Mouse (Mus musculus) MEL (cell line): ENCODE measurements around the gene Slc25a45. TPM values are rescaled to one million over a fixed set of nuclear protein-coding genes. Genes with fewer than 3 reads are reported as not detected.

ENCODE experiments used
- DNase-seq: peaks from one replicate; pipeline ENCODE4 v3.0.0; 2011; ENCODE audit warnings: low read depth, low spot score
- H3K27ac ChIP-seq: 2 replicates; pipeline ENCODE4 v1.5.1; 2012; ENCODE audit warnings: low read depth, mild to moderate bottlenecking, control low read depth, low read length, moderate library complexity; ENCODE audit not compliant: control insufficient read depth
- H3K27me3 ChIP-seq, 2 experiments: fragments of 150-350 bp in 1 of 2; sonication (generic) in 1 of 2; 2 replicates each; pipeline ENCODE4 v1.6.1; 2012; ENCODE audit warnings: low read length in 2 of 2, mild to moderate bottlenecking in 2 of 2, improper control_type of control experiment in 1 of 2, moderate library complexity in 1 of 2; ENCODE audit not compliant: insufficient read depth in 2 of 2, control insufficient read depth in 1 of 2
- H3K36me3 ChIP-seq, 2 experiments: 2 replicates each; pipeline ENCODE4 v1.6.1; 2012 to 2014; ENCODE audit warnings: low read length in 2 of 2, improper control_type of control experiment in 1 of 2, inconsistent platforms in 1 of 2, mild to moderate bottlenecking in 1 of 2; ENCODE audit not compliant: insufficient read depth in 2 of 2, control insufficient read depth in 1 of 2
- H3K4me1 ChIP-seq, 2 experiments: fragments of 150-350 bp in 1 of 2; sonication (generic) in 1 of 2; 2 replicates each; pipeline ENCODE4 v1.6.1; 2012; ENCODE audit warnings: low read length in 2 of 2, improper control_type of control experiment in 1 of 2, mild to moderate bottlenecking in 1 of 2; ENCODE audit not compliant: insufficient read depth in 2 of 2, control insufficient read depth in 1 of 2
- H3K4me3 ChIP-seq, 2 experiments: fragments of 150-350 bp in 1 of 2; sonication (generic) in 1 of 2; 2 replicates each; pipeline ENCODE4 v1.5.1; 2012; ENCODE audit warnings: low read depth in 2 of 2, low read length in 2 of 2, mild to moderate bottlenecking in 2 of 2, moderate library complexity in 2 of 2, control low read depth in 1 of 2, improper control_type of control experiment in 1 of 2; ENCODE audit not compliant: control insufficient read depth in 1 of 2, insufficient read depth in 1 of 2
- H3K79me2 ChIP-seq: 2 replicates; pipeline ENCODE4 v1.6.1; 2012; ENCODE audit warnings: mild to moderate bottlenecking, low read length, moderate library complexity; ENCODE audit not compliant: control insufficient read depth, poor library complexity, insufficient read depth
- H3K9ac ChIP-seq: 2 replicates; pipeline ENCODE4 v1.6.1; 2012; ENCODE audit warnings: low read depth, mild to moderate bottlenecking, control low read depth, low read length, moderate library complexity; ENCODE audit not compliant: control insufficient read depth, poor library complexity, severe bottlenecking
- H3K9me3 ChIP-seq: fragments of 150-350 bp; sonication (generic); replicated peaks from 2 replicates; pipeline ENCODE4 v1.6.1; 2012; ENCODE audit warnings: mild to moderate bottlenecking, low read length, improper control_type of control experiment, moderate library complexity; ENCODE audit not compliant: insufficient read depth
- BHLHE40 ChIP-seq: IDR thresholded peaks from 2 replicates; pipeline ENCODE4 v1.6.1; 2012; ENCODE audit warnings: low read depth, mild to moderate bottlenecking, inconsistent platforms, low read length, improper control_type of control experiment, borderline replicate concordance
- CHD1 ChIP-seq: IDR thresholded peaks from 2 replicates; pipeline ENCODE4 v1.6.1; 2012; ENCODE audit warnings: low read depth, mild to moderate bottlenecking, inconsistent platforms, low read length, improper control_type of control experiment
- CHD2 ChIP-seq: IDR thresholded peaks from 2 replicates; pipeline ENCODE4 v1.6.1; 2011; ENCODE audit warnings: low read length, improper control_type of control experiment
- E2F4 ChIP-seq: IDR thresholded peaks from 2 replicates; pipeline ENCODE4 v1.6.1; 2011; ENCODE audit warnings: low read depth, low read length, improper control_type of control experiment, borderline replicate concordance
- ELF1 ChIP-seq: IDR thresholded peaks from 2 replicates; pipeline ENCODE4 v1.6.1; 2014; ENCODE audit warnings: low read depth, mild to moderate bottlenecking, inconsistent platforms, low read length, improper control_type of control experiment, moderate library complexity
- EP300 ChIP-seq, 2 experiments: IDR thresholded peaks; 2 replicates each; pipeline ENCODE4 v1.6.1; 2011; ENCODE audit warnings: improper control_type of control experiment in 2 of 2, low read length in 2 of 2, low read depth in 1 of 2, mild to moderate bottlenecking in 1 of 2
- ETS1 ChIP-seq: IDR thresholded peaks from 2 replicates; pipeline ENCODE4 v1.6.1; 2012; ENCODE audit warnings: low read depth, mild to moderate bottlenecking, inconsistent platforms, low read length, improper control_type of control experiment, moderate library complexity
- GABPA ChIP-seq: IDR thresholded peaks from 2 replicates; pipeline ENCODE4 v1.6.1; 2012; ENCODE audit warnings: low read depth, mild to moderate bottlenecking, inconsistent platforms, low read length, improper control_type of control experiment, moderate library complexity
- HCFC1 ChIP-seq: IDR thresholded peaks from 2 replicates; pipeline ENCODE4 v1.6.1; 2012; ENCODE audit warnings: low read depth, mild to moderate bottlenecking, inconsistent platforms, low read length, improper control_type of control experiment, moderate library complexity
- JUND ChIP-seq: IDR thresholded peaks from 2 replicates; pipeline ENCODE4 v1.6.1; 2011; ENCODE audit warnings: low read depth, mild to moderate bottlenecking, improper control_type of control experiment, low read length
- KAT2A ChIP-seq: conservative IDR thresholded peaks from 2 replicates; pipeline ENCODE4 v1.6.1; 2012; ENCODE audit warnings: low read depth, low read length, improper control_type of control experiment, inconsistent platforms
- MAFK ChIP-seq: IDR thresholded peaks from 2 replicates; pipeline ENCODE4 v1.6.1; 2011; ENCODE audit warnings: low read depth, mild to moderate bottlenecking, low read length, improper control_type of control experiment, borderline replicate concordance
- MAX ChIP-seq: IDR thresholded peaks from 2 replicates; pipeline ENCODE4 v1.6.1; 2011; ENCODE audit warnings: low read length, improper control_type of control experiment
- MAZ ChIP-seq: IDR thresholded peaks from 2 replicates; pipeline ENCODE4 v1.6.1; 2012; ENCODE audit warnings: low read depth, mild to moderate bottlenecking, inconsistent platforms, low read length, improper control_type of control experiment
- MEF2A ChIP-seq: IDR thresholded peaks from 2 replicates; pipeline ENCODE4 v1.6.1; 2014; ENCODE audit warnings: low read depth, mild to moderate bottlenecking, inconsistent platforms, low read length, improper control_type of control experiment; ENCODE audit not compliant: poor library complexity, insufficient replicate concordance, severe bottlenecking; ENCODE audit errors: extremely low read depth
- MYB ChIP-seq: IDR thresholded peaks from 2 replicates; pipeline ENCODE4 v1.6.1; 2011; ENCODE audit warnings: mild to moderate bottlenecking, low read depth, low read length, improper control_type of control experiment
- MYC ChIP-seq: IDR thresholded peaks from 2 replicates; pipeline ENCODE4 v1.6.1; 2011; ENCODE audit warnings: low read depth, mild to moderate bottlenecking, low read length, improper control_type of control experiment, moderate library complexity
- POLR2A ChIP-seq, 2 experiments: IDR thresholded peaks; 2 replicates each; pipeline ENCODE4 v1.6.1; 2011 to 2012; ENCODE audit warnings: low read length in 2 of 2, mild to moderate bottlenecking in 2 of 2, control low read depth in 1 of 2, improper control_type of control experiment in 1 of 2, low read depth in 1 of 2, moderate library complexity in 1 of 2; ENCODE audit not compliant: control insufficient read depth in 1 of 2, insufficient read depth in 1 of 2, poor library complexity in 1 of 2
- POLR2AphosphoS5 ChIP-seq: IDR thresholded peaks from 2 replicates; pipeline ENCODE4 v1.6.1; 2012; ENCODE audit warnings: low read depth, borderline replicate concordance, mild to moderate bottlenecking, inconsistent platforms, low read length, moderate library complexity, mixed read lengths
- RAD21 ChIP-seq: IDR thresholded peaks from 2 replicates; pipeline ENCODE4 v1.6.1; 2011; ENCODE audit warnings: mild to moderate bottlenecking, low read depth, low read length, improper control_type of control experiment
- RCOR1 ChIP-seq: IDR thresholded peaks from 2 replicates; pipeline ENCODE4 v1.6.1; 2012; ENCODE audit warnings: low read depth, mild to moderate bottlenecking, inconsistent platforms, low read length, improper control_type of control experiment
- SIN3A ChIP-seq: IDR thresholded peaks from 2 replicates; pipeline ENCODE4 v1.6.1; 2012; ENCODE audit warnings: low read length, improper control_type of control experiment, inconsistent platforms
- SMC3 ChIP-seq: IDR thresholded peaks from 2 replicates; pipeline ENCODE4 v1.6.1; 2011; ENCODE audit warnings: low read depth, low read length, improper control_type of control experiment
- TBP ChIP-seq: IDR thresholded peaks from 2 replicates; pipeline ENCODE4 v1.8.0; 2011; ENCODE audit warnings: low read depth, low read length, improper control_type of control experiment
- TCF12 ChIP-seq: IDR thresholded peaks from 2 replicates; pipeline ENCODE4 v1.6.1; 2014; ENCODE audit warnings: low read depth, mild to moderate bottlenecking, inconsistent platforms, low read length, improper control_type of control experiment, moderate library complexity
- UBTF ChIP-seq: IDR thresholded peaks from 2 replicates; pipeline ENCODE4 v1.6.1; 2012; ENCODE audit warnings: low read depth, mild to moderate bottlenecking, inconsistent platforms, low read length, improper control_type of control experiment, moderate library complexity, borderline replicate concordance; ENCODE audit not compliant: insufficient read depth
- USF1 ChIP-seq: IDR thresholded peaks from 2 replicates; pipeline ENCODE4 v1.6.1; 2014; ENCODE audit warnings: low read depth, mild to moderate bottlenecking, inconsistent platforms, low read length, improper control_type of control experiment, moderate library complexity
- USF2 ChIP-seq, 2 experiments: IDR thresholded peaks; 2 replicates each; pipeline ENCODE4 v1.6.1; 2011 to 2012; ENCODE audit warnings: improper control_type of control experiment in 2 of 2, low read length in 2 of 2, borderline replicate concordance in 1 of 2, inconsistent platforms in 1 of 2, low read depth in 1 of 2, mild to moderate bottlenecking in 1 of 2; ENCODE audit not compliant: insufficient read depth in 1 of 2
- ZKSCAN1 ChIP-seq: IDR thresholded peaks from 2 replicates; pipeline ENCODE4 v1.6.1; 2012; ENCODE audit warnings: low read depth, mild to moderate bottlenecking, inconsistent platforms, low read length, improper control_type of control experiment, moderate library complexity
- ZMIZ1 ChIP-seq: IDR thresholded peaks from 2 replicates; pipeline ENCODE4 v1.6.1; 2012; ENCODE audit warnings: low read depth, mild to moderate bottlenecking, inconsistent platforms, low read length, improper control_type of control experiment, moderate library complexity
- ZNF384 ChIP-seq: IDR thresholded peaks from 2 replicates; pipeline ENCODE4 v1.6.1; 2012; ENCODE audit warnings: low read depth, mild to moderate bottlenecking, inconsistent platforms, low read length, improper control_type of control experiment
- polyA plus RNA-seq, 2 experiments: library from polyadenylated mRNA; stranded (reverse) in 1 of 2; unstranded in 1 of 2; fragments of >175 nt in 1 of 2; fragments of >200 nt in 1 of 2; gene quantifications; 2 replicates each; pipeline versions ENCODE4 v1.2.1 to v1.2.4; 2012; ENCODE audit warnings: low replicate concordance in 2 of 2, low read depth in 1 of 2; ENCODE audit not compliant: insufficient read length in 2 of 2, insufficient read depth in 1 of 2, missing spikeins in 1 of 2
- total RNA-seq: library from RNA; depleted of rRNA; stranded (reverse); fragments of 300-350 nt; gene quantifications from 2 replicates; pipeline ENCODE4 v1.2.3, GENCODE M21; 2012

The Slc25a45 gene
- total and polyA plus RNA-seq, 3 experiments = 23.5 to 30.7 TPM; not detected in 1

DNA sequence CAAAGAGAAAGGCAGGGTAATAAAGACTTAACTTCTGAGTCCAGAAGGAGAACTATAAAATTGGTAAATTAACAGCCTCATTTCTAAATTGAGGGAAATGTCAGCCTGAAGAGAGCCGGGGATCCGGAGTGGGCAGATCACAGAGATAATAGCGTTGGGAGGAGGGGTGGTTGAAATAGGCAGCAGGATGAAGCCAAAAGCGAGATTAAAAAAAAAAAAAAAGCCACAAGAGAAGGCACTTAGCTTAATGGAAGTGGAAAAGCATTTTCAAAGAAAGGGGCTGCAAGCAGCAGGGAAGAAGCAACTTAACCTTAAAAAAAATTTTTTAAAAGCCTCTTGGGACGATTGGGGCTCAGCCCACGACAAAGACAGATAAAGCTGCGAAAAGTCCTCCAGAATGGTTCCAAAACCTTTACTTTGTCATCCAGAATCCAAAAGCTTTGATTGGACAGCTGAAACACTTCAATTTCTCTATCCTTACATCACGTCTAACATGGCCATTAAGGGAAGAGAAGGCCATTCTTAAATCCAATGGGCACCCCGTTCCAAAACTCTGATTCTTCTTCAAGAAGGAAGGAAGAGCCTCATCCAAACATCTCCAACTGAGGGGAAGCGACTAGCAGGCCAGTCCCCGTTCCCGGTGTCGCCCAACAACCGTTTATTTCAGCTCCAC is 34.0 kb downstream of the Slc25a45 start (continued):
- TF ChIP-seq E2F4 = no peak

DNA sequence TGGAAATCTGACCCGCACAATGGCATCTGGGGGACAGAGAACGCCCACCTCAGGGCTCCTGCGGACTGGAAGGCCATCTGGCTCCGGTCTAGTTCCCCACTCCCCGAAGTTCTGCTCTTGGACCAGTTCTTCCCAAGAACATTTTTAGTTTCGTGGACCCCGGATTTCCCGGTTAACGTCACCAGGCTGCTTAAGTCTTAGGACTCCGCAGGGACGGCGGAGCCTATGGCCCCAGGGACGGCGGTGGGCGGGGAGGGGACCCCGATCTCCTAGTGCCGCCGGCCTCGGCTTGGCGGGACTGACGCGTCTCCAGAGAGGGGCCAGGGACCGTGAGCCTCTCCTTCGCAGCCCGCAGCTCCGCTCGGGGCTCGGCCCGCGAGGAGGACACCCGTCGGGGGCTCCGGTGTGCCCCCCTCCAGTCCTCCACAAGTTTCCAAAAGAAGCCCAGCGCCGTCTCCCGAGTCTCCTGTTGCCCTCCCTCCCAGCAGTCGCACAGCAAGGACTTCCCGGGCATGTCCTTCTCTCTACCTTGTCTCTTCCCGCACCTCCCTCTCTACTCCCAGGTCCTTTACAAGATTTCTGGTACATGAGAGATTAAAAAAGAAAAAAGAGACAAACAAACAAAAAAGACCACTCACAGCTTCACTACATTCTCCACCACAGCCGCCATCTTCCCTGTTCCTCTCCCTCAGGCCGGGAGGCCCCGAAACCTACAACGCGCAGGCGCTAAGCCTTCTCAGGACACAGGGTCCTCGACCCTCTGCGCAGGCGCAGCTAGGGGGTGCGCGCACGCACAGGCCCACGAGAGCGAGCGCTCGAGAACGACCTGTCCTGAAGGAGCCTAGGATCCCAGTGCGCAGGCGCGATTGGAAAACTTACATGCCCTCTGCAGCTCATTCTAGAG is 34.7 kb downstream of the Slc25a45 start:
- peak; percentile 99 for DNase-seq
- Histone ChIP-seq H3K9ac (peak overlapping the region; percentile 97), H3K36me3 (peaks cover 4 to 29% of the 10 kb centered on the region in 2 experiments), H3K27ac (peak overlapping the region; percentile 89), H3K9me3 (no peaks in the 10 kb centered on the region), H3K79me2 (peaks cover 46% of the 10 kb centered on the region), H3K4me1 (peaks cover 8 to 27% of the 10 kb centered on the region in 2 experiments), H3K4me3 (peak overlapping the region; percentile 87 to 99), H3K27me3 (no peaks in the 10 kb centered on the region)
- TF ChIP-seq RAD21 = no peak
- TF ChIP-seq TCF12 = peak; percentile 55; the same call in 1 of the 2 replicates
- no peak for TF ChIP-seq USF1
- no peak for TF ChIP-seq ELF1
- TF ChIP-seq USF2 (IDR thresholded peaks at IDR 0.05; ENCODE audit: borderline replicate concordance in 1 of 2, insufficient read depth in 1 of 2, low read depth in 1 of 2, low read length in 2 of 2) = no peak
- TF ChIP-seq ETS1 = no peak
- no peak for TF ChIP-seq MEF2A
- no peak for TF ChIP-seq POLR2AphosphoS5
- TF ChIP-seq TBP = peak; percentile 85
- TF ChIP-seq SMC3 = no peak
- TF ChIP-seq ZKSCAN1 = no peak
- TF ChIP-seq HCFC1 = peak; percentile 80
- no peak for TF ChIP-seq MYB
- TF ChIP-seq BHLHE40 = no peak
- TF ChIP-seq CHD1 = peak; percentile 96; the same call in 1 of the 2 replicates
- TF ChIP-seq POLR2A (IDR thresholded peaks at IDR 0.05; ENCODE audit: control insufficient read depth in 1 of 2, insufficient read depth in 1 of 2, low read depth in 1 of 2, low read length in 2 of 2, poor library complexity in 1 of 2) = peak; percentile 71 to 97
- no peak for TF ChIP-seq GABPA
- TF ChIP-seq RCOR1 = no peak
- no peak for TF ChIP-seq MAFK
- no peak for TF ChIP-seq CHD2
- TF ChIP-seq SIN3A = peak; percentile 80; the same call in 1 of the 2 replicates
- TF ChIP-seq MYC = peak; percentile 16; the same call in 1 of the 2 replicates
- peak; percentile 92 for TF ChIP-seq ZMIZ1
- no peak; the same call in 1 of the 2 replicates for TF ChIP-seq KAT2A
- TF ChIP-seq JUND = no peak
- no peak for TF ChIP-seq EP300 (IDR thresholded peaks at IDR 0.05; ENCODE audit: low read depth in 1 of 2, low read length in 2 of 2)
- TF ChIP-seq ZNF384 = 0 out of 2 replicates have a peak, but pooled peaks have one; percentile 34
- TF ChIP-seq MAZ = peak; percentile 49; the same call in 1 of the 2 replicates
- no peak for TF ChIP-seq E2F4
- peak; percentile 22; the same call in 1 of the 2 replicates for TF ChIP-seq MAX
- 0 out of 2 replicates have a peak, but pooled peaks have one; percentile 38 for TF ChIP-seq UBTF
